Mouse (Mus musculus) inflammation-experienced regulatory T-cells (primary cell): ENCODE results near the gene Cnmd. TPM values are rescaled to one million over a fixed set of nuclear protein-coding genes. Genes with fewer than 3 reads are reported as not detected.

Experiments used
- polyA plus RNA-seq, 2 experiments: library from polyadenylated mRNA; unstranded; fragments of 100-300 nt; shearing (Covaris generic); gene quantifications; one replicate each; pipeline ENCODE4 v1.2.1; 2017

Gene Cnmd
- under 1 TPM in 1 of 2 experiments, not detected in 1; 0.26 TPM for polyA plus RNA-seq

GRCm38 (mm10) chr14:79662001-79662400 is at the start of gene Cnmd:
Cnmd (minus strand) TSS chr14:79662170.

Other genes starting within 250 kb of the Cnmd start
- 1 to 10 TPM; 3.7 to 5.7 TPM for gene Kbtbd7, start 235.7 kb downstream of the Cnmd start, polyA plus RNA-seq
- gene Kbtbd6, start 210.3 kb downstream of the Cnmd start, polyA plus RNA-seq = 1 to 10 TPM in 1 of 2 experiments, under 1 TPM in 1; 0.16 to 1.1 TPM
- 100 to 1,000 TPM; 162 to 192 TPM for gene Elf1, start 181.0 kb downstream of the Cnmd start, polyA plus RNA-seq
- gene Wbp4, start 180.7 kb downstream of the Cnmd start, polyA plus RNA-seq = 10 to 100 TPM; 47.8 to 60.4 TPM
- gene Sugt1, start 74.5 kb downstream of the Cnmd start, polyA plus RNA-seq = 100 to 1,000 TPM; 114 to 126 TPM
- 1 to 10 TPM in 1 of 2 experiments, under 1 TPM in 1; 0.25 to 1.2 TPM for gene Pcdh8, start 109.1 kb upstream of the Cnmd start, polyA plus RNA-seq